Mouse (Mus musculus) forebrain, embryonic 15.5 days (tissue): ENCODE measurements at regions not wholly inside any gene's neighbourhood (a gene's known extent, or its start where the extent isn't known, plus 50 kb on each side); places are given as distances from the start of the nearest gene placed in this dataset.

Experiments used
- ATAC-seq: fragments of 200-750 bp; cut with Nextera tagmentation; replicated peaks from 2 replicates; pipeline ENCODE4 v1.8.0; 2017; ENCODE audit warnings: mild to moderate bottlenecking, moderate TSS enrichment, moderate library complexity
- H3K27ac ChIP-seq: fragments of 300-500 bp; sonication (generic); replicated peaks from 2 replicates; pipeline ENCODE4 v1.5.1; 2015; ENCODE audit warnings: mild to moderate bottlenecking, inconsistent platforms
- H3K27me3 ChIP-seq: fragments of 300-500 bp; sonication (generic); 2 replicates; pipeline ENCODE4 v1.6.1; 2015; ENCODE audit warnings: inconsistent platforms
- H3K36me3 ChIP-seq: fragments of 300-500 bp; sonication (generic); 2 replicates; pipeline ENCODE4 v1.6.1; 2015; ENCODE audit warnings: mild to moderate bottlenecking, inconsistent platforms
- H3K4me1 ChIP-seq: fragments of 300-500 bp; sonication (generic); 2 replicates; pipeline ENCODE4 v1.6.1; 2015; ENCODE audit warnings: inconsistent platforms
- H3K4me2 ChIP-seq: fragments of 300-500 bp; sonication (generic); replicated peaks from 2 replicates; pipeline ENCODE4 v1.6.1; 2015; ENCODE audit warnings: mild to moderate bottlenecking, inconsistent platforms
- H3K4me3 ChIP-seq: fragments of 300-500 bp; sonication (generic); 2 replicates; pipeline ENCODE4 v1.5.1; 2015; ENCODE audit warnings: mild to moderate bottlenecking, inconsistent platforms
- H3K9ac ChIP-seq: fragments of 300-500 bp; sonication (generic); replicated peaks from 2 replicates; pipeline ENCODE4 v1.6.1; 2015; ENCODE audit warnings: mild to moderate bottlenecking, inconsistent platforms
- H3K9me3 ChIP-seq: fragments of 300-500 bp; sonication (generic); 2 replicates; pipeline ENCODE4 v1.6.1; 2016; ENCODE audit warnings: inconsistent platforms
- WGBS: fragments of 180-500 bp; shearing (Covaris S2); methylation state at CpG from one replicate; pipeline ENCODE4 v1.1.7; 2015; ENCODE audit warnings: mixed read lengths; 5-methylcytosine and 5-hydroxymethylcytosine counted together

DNA sequence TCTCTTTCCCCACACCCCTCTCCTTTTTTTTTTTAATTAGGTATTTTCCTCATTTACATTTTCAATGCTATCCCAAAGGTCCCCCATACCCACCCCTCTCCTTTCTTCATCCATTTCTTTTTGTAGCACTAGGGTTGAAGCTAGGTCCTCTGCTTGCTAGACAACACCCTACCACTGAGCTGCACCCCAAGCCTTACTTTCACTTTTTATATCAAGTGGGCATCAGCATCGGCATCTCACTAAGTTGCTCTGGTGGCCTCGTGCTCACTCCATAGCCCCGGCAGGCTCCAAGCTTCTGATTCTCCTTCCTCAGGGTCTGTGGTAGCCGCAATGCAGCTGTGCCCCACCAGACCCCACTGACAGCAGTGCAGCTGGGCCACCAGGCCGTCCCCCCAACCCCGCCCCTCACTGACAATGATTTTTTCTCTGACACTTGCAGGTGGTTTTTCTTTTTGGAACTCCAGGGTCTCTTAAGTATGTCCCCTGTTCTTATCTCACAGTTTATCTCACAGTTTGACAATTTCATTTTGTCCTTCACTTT, 77.5 kb downstream of the Nufip1 start:
- H3K27ac ChIP-seq, result no peak overlapping the region
- no peaks in the 10 kb centered on the region for H3K4me1 ChIP-seq
- ATAC-seq, result no peak
- H3K36me3 ChIP-seq, result no peaks in the 10 kb centered on the region
- WGBS, result 82% methylated on average over 6 of the region's 6 CpGs
- H3K4me2 ChIP-seq, result no peak overlapping the region
- no peaks in the 10 kb centered on the region for H3K27me3 ChIP-seq
- H3K4me3 ChIP-seq, result no peak overlapping the region
- no peaks in the 10 kb centered on the region for H3K9me3 ChIP-seq
- no peak overlapping the region for H3K9ac ChIP-seq

DNA sequence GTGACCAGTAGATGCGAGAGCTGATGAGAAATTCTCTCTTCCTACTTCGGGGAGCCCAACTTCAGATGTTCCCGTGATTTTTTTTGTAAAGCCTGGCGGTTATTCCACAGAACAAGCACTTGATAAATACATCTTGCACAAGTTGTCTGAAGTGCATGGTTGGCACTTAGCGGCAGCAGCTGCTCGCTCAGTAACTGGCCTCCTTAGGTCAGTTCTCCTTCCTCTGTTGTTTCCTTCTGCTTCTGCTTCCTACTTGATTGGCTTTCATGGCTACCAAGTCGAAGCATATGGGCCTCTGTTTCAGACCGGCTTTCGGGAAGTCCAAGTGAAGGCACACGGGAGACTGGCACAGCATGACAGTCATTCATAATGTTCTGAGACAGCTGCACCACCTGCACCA, 84.6 kb downstream of the Nufip1 start:
- Histone ChIP-seq H3K9ac (no peak overlapping the region), H3K9me3 (no peaks in the 10 kb centered on the region), H3K36me3 (no peaks in the 10 kb centered on the region), H3K4me3 (no peak overlapping the region), H3K4me2 (no peak overlapping the region), H3K27ac (no peak overlapping the region), H3K27me3 (no peaks in the 10 kb centered on the region), H3K4me1 (peaks cover 12% of the 10 kb centered on the region)
- no peak for ATAC-seq
- 75% methylated on average over 10 of the region's 10 CpGs for WGBS

DNA sequence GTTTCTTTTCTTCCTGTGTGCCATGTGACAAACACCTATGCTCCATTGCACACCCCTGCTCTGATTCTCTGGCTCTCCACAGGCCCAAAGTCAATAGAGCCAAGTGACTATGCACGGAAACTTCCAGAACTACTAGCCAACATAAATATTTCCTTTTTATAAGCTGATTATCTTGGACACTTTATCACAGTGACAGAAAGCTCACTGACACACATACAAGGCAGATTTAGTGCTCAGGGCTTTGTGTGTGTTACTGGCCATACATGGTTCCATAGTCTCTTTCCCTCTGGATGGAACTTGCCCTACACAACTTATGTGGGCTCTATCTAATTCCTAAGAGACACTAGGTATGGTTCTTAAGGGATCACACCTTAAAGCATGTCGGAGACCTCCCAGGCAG, 86.7 kb downstream of the Nufip1 start:
- Histone ChIP-seq H3K4me3 (no peak overlapping the region), H3K27me3 (no peaks in the 10 kb centered on the region), H3K36me3 (no peaks in the 10 kb centered on the region), H3K9me3 (no peaks in the 10 kb centered on the region), H3K4me1 (peaks cover 12% of the 10 kb centered on the region), H3K4me2 (no peak overlapping the region), H3K27ac (no peak overlapping the region), H3K9ac (no peak overlapping the region)
- WGBS, result 90% methylated on average over 2 of the region's 2 CpGs
- ATAC-seq, result no peak

DNA sequence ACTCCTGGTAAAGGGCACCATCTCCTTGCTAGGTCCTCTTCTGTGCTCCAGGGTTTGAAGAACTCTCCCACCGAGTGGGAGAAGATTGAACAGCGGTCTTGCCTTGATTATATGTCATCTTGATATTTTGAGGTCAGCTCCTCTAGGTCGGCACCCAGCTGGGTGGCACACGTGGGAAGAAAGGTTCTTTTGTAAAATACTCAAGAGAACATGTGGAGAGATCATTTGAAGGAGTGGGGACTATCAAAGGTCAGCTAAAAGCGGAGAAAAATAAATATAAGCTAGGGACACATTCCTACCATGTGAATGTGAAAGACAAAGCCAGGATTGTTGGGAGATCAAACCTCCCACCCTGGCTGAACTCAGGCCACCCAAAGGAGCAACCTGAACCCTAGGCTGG, 87.7 kb downstream of the Nufip1 start:
- WGBS, result 70% methylated on average over 5 of the region's 5 CpGs
- Histone ChIP-seq H3K27ac (no peak overlapping the region), H3K9me3 (no peaks in the 10 kb centered on the region), H3K9ac (no peak overlapping the region), H3K4me3 (no peak overlapping the region), H3K36me3 (no peaks in the 10 kb centered on the region), H3K27me3 (no peaks in the 10 kb centered on the region), H3K4me2 (no peak overlapping the region), H3K4me1 (peaks cover 12% of the 10 kb centered on the region)
- no peak for ATAC-seq

DNA sequence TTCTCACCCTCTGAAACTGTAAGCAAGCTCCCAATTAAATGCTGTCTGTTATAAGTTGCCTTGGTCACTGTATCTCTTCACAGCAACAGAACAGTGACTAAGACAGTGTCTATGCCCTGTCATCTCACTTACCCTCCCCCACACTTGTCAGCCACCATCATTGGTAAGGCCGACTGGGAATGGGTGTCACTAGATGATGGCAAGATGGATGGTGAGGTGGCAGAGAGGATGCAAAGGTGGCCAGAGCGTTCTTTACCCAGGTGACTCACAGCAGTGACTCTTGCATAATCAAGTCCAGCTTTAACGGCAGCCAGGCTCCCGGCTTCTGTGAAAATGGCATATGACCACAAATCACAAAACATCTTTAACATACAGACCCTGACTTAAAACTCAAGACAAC, 91.9 kb downstream of the Nufip1 start:
- no peak for ATAC-seq

DNA sequence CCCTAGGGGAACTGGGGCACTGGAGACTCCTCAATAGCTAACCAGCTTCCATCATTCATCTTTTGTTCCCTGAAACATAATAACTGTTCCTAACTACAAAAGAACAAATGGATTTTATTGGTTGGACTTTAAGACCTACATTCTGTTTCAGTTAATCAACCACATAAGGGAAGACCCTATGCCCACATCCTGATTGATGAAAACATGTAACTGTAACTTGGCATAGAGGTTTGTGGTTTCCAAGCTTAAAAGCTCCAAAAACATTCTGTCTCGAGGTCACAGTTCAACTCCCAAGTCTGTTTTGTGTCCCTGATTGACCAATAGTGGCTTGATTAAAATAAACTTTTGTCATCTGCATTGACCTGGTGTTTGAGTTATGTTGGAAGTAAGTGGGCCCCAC, 92.4 kb downstream of the Nufip1 start:
- 84% methylated on average over 1 of the region's 1 CpGs for WGBS

More for the DNA sequence above, 91.9 kb downstream of the Nufip1 start:
- no peak overlapping the region for H3K27ac ChIP-seq
- H3K4me2 ChIP-seq, result no peak overlapping the region
- no peaks in the 10 kb centered on the region for H3K36me3 ChIP-seq
- no peaks in the 10 kb centered on the region for H3K27me3 ChIP-seq
- no peak overlapping the region for H3K9ac ChIP-seq
- WGBS, result 94% methylated on average over 4 of the region's 4 CpGs
- H3K4me3 ChIP-seq, result no peak overlapping the region
- no peaks in the 10 kb centered on the region for H3K4me1 ChIP-seq
- H3K9me3 ChIP-seq, result no peaks in the 10 kb centered on the region

DNA sequence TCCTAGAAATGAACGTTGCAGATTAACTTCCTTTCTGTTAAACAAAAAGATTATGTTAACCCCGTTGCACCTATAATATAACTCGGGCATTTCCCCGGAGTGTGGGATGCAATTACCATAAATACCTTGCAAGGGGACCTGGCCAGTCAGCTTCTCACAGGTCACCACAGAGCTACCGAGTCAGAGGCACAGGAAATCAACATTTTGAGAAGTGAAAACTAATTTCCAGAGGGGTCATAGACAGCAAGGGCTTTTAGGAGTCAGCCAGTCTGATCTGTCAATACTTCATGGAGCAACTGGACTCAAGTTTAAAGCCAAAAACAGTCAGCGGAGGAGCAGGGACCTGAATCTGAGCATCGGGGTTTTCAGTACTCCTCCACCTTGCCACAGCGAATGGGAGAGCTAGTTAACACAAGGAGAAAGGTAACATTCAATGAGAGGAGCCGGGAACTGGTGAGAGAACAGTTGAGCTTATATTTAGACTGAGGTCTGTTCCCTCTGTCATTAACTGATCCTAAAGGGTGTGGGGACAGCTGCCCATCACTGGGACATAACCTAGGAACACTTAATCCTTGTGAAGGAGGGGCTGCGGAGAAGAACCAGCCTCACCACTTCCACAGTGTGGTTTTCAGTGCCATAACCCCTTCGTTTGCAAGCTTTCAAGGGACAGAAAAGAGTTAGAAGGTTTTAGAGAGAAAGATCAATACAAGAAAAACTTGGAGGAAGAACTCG, 105.9 kb downstream of the Nufip1 start:
- Histone ChIP-seq H3K4me3 (no peak overlapping the region), H3K4me1 (peaks cover 3% of the 10 kb centered on the region), H3K36me3 (no peaks in the 10 kb centered on the region), H3K27me3 (no peaks in the 10 kb centered on the region), H3K27ac (no peak overlapping the region), H3K4me2 (no peak overlapping the region), H3K9me3 (0 out of 2 replicates have a peak, but pooled peaks cover 7% of the 10 kb centered on the region), H3K9ac (no peak overlapping the region)
- WGBS, result 77% methylated on average over 12 of the region's 12 CpGs
- ATAC-seq, result no peak

More for the DNA sequence above, 92.4 kb downstream of the Nufip1 start:
- H3K9ac ChIP-seq, result no peak overlapping the region
- no peaks in the 10 kb centered on the region for H3K9me3 ChIP-seq
- no peaks in the 10 kb centered on the region for H3K27me3 ChIP-seq
- ATAC-seq, result no peak
- H3K4me1 ChIP-seq, result no peaks in the 10 kb centered on the region
- H3K4me3 ChIP-seq, result no peak overlapping the region
- H3K36me3 ChIP-seq, result no peaks in the 10 kb centered on the region
- no peak overlapping the region for H3K4me2 ChIP-seq
- no peak overlapping the region for H3K27ac ChIP-seq

DNA sequence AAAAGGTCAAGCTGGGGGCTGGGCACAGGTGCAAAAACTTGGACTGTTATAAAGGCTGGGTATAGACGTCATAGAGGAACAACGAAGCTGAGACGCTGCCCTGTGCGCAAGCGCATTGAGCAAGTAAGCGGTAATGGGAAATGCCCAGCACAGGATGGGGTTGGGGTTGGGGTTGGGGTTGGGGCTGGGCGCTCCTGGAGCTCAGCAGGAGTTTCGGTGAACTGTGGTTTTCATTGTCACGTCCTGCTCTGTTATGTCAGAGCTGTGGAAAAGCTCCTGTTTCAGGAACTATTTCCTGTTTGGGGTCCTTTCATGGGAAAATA, 106.4 kb downstream of the Nufip1 start:
- no peak for ATAC-seq
- Histone ChIP-seq H3K27me3 (no peaks in the 10 kb centered on the region), H3K9ac (no peak overlapping the region), H3K36me3 (no peaks in the 10 kb centered on the region), H3K4me2 (no peak overlapping the region), H3K4me1 (peaks cover 8% of the 10 kb centered on the region), H3K9me3 (0 out of 2 replicates have a peak, but pooled peaks cover 7% of the 10 kb centered on the region), H3K4me3 (no peak overlapping the region), H3K27ac (no peak overlapping the region)
- WGBS, result 82% methylated on average over 9 of the region's 9 CpGs

DNA sequence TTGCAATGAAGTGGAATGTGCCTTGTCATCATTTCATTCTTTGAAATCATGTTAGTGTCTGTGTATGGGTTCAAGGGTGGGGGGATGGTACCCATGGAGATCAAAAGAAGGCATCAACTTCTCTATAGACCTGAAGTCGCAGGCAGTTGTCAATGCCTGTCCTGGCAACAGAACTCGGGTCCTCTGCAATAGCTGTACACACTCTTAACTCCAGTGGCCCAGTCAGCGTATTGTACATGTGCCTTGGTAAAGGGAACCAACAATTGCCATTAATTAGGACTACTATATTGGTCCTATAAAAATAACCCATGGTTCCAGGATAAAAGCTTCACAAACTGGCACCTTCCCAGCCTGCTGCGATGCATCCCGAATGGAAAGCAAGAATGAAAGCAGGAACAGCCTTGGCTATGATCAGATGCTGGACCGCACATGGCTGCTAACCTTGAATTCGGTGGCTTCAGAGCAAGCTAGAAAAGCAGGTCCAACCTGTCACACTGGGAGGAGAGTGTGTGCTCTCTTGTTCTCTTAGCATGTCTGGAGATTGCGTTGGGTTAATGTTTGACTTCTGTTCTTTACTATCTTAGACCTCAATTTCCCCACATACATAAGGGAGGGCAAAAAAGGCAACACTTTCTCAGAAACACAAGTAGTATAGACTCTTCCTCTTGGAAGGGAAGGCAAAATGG, 107.0 kb downstream of the Nufip1 start:
- no peak overlapping the region for H3K9ac ChIP-seq
- no peak for ATAC-seq
- H3K27me3 ChIP-seq, result no peaks in the 10 kb centered on the region
- no peak overlapping the region for H3K4me2 ChIP-seq
- H3K9me3 ChIP-seq, result 0 out of 2 replicates have a peak, but pooled peaks cover 7% of the 10 kb centered on the region
- no peaks in the 10 kb centered on the region for H3K36me3 ChIP-seq
- H3K4me1 ChIP-seq, result peaks cover 13% of the 10 kb centered on the region
- 90% methylated on average over 8 of the region's 8 CpGs for WGBS
- H3K27ac ChIP-seq, result no peak overlapping the region
- H3K4me3 ChIP-seq, result no peak overlapping the region

DNA sequence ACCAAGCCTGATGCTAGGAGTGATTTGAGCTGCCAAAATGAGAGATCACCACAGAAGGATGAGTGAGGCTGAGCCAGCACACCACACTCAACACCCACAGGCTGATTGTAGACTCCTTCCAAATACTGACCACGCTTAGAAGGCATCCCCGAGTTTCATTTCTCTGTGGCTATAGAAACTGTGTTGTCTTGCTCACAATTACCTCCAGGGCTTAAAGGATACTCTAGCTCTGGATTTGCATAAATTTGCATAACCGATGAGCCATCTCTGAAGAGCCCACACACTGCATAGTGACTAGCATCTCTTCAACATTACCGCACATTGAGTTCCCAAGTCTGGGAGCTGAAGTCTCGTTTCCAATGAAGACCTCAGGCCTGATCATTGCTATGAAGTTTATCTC, 110.3 kb downstream of the Nufip1 start:
- no peaks in the 10 kb centered on the region for H3K27me3 ChIP-seq
- no peak overlapping the region for H3K4me3 ChIP-seq
- H3K9ac ChIP-seq, result no peak overlapping the region
- peak; percentile 53 for ATAC-seq
- no peak overlapping the region for H3K4me2 ChIP-seq
- H3K9me3 ChIP-seq, result 0 out of 2 replicates have a peak, but pooled peaks cover 7% of the 10 kb centered on the region
- H3K36me3 ChIP-seq, result no peaks in the 10 kb centered on the region
- peak overlapping the region; percentile 49; the same call in 1 of the 2 replicates for H3K27ac ChIP-seq
- H3K4me1 ChIP-seq, result peaks cover 13% of the 10 kb centered on the region
- WGBS, result 7% methylated on average over 5 of the region's 5 CpGs

DNA sequence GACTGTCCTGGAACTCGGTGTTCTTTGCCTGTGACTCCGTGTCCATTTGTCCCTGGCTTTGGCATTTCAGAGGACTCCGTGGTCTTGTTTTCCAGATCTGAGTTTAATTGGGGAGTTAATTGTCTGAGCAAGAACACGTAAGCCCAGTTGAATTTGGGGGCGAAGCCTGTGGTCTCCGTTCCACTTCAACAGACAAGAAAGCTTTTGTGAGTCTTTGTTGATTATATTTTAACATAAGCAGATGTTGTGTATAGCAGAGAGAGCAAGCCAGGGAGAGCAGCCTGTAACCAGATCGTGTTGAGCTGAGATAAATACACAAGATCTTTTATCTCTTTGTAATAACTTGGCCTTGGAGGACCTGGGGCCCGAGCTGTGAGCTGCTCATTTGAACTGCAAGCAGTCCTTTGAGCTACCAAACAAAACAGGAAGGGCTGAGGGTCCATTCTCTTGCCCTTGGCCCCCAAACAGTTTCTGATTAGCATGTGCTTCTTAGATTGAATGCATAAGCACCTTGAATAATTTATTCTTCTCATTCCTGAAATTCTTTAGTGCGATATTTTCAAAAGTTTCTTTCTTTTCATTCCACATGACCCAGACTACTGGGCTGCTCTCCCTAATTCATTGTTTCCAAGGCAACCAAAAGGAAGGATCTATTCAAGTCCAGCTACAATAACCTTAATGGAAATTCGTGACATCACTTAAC, 111.1 kb downstream of the Nufip1 start:
- peak overlapping the region; percentile 49 for H3K27ac ChIP-seq
- peak; percentile 78 for ATAC-seq

DNA sequence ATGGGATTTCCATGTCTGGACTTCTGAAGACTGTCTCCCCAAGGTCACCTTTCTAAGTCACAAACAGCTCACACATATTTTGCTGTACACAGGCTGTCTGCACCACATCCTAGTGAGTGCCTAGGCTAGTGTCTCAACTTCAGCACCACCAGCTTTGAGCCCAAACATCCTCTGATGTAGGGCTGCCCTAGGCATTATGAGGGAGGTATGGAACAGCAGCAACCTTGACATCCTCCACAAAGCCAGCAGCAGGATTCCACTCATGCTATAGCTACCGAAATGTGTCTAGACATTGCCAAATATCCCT, 111.6 kb downstream of the Nufip1 start:
- Histone ChIP-seq H3K9me3 (0 out of 2 replicates have a peak, but pooled peaks cover 7% of the 10 kb centered on the region), H3K27ac (no peak overlapping the region), H3K4me3 (no peak overlapping the region), H3K36me3 (no peaks in the 10 kb centered on the region), H3K4me1 (peaks cover 13% of the 10 kb centered on the region), H3K27me3 (no peaks in the 10 kb centered on the region), H3K9ac (no peak overlapping the region), H3K4me2 (no peak overlapping the region)
- WGBS, result 48% methylated on average over 1 of the region's 1 CpGs
- peak; percentile 52 for ATAC-seq

More for the DNA sequence above, 111.1 kb downstream of the Nufip1 start:
- H3K36me3 ChIP-seq, result no peaks in the 10 kb centered on the region
- no peak overlapping the region for H3K4me3 ChIP-seq
- H3K9me3 ChIP-seq, result 0 out of 2 replicates have a peak, but pooled peaks cover 7% of the 10 kb centered on the region
- H3K9ac ChIP-seq, result no peak overlapping the region
- WGBS, result 4% methylated on average over 10 of the region's 10 CpGs
- H3K27me3 ChIP-seq, result no peaks in the 10 kb centered on the region
- H3K4me2 ChIP-seq, result no peak overlapping the region
- H3K4me1 ChIP-seq, result peaks cover 13% of the 10 kb centered on the region
